Mouse (Mus musculus) ES-Bruce4 (cell line): Measurements from ENCODE around the gene Pdgfa. TPM values are rescaled to one million over a fixed set of nuclear protein-coding genes. Genes with fewer than 3 reads are reported as not detected.
A peak's percentile ranks its signal among the peaks of the same experiment; 100 is the strongest.

Experiments
- H3K27ac ChIP-seq: 2 replicates; pipeline ENCODE4 v1.5.1; 2012; ENCODE audit warnings: low read length, inconsistent platforms; ENCODE audit not compliant: insufficient read depth
- H3K27me3 ChIP-seq: 2 replicates; pipeline ENCODE4 v1.6.1; 2012; ENCODE audit warnings: mild to moderate bottlenecking, low read length, inconsistent platforms; ENCODE audit not compliant: control insufficient read depth, poor library complexity, insufficient read depth, severe bottlenecking
- H3K36me3 ChIP-seq: 2 replicates; pipeline ENCODE4 v1.6.1; 2012; ENCODE audit warnings: inconsistent platforms, mild to moderate bottlenecking, low read length, moderate library complexity; ENCODE audit not compliant: control insufficient read depth, poor library complexity, insufficient read depth, severe bottlenecking
- H3K4me1 ChIP-seq: one replicate; pipeline ENCODE4 v1.8.1; 2011; ENCODE audit warnings: low read length; ENCODE audit not compliant: control insufficient read depth, insufficient read depth
- H3K4me3 ChIP-seq: 2 replicates; pipeline ENCODE4 v1.5.1; 2011; ENCODE audit warnings: low read depth, mild to moderate bottlenecking, low read length
- H3K9ac ChIP-seq: 2 replicates; pipeline ENCODE4 v1.6.1; 2012; ENCODE audit warnings: low read depth, mild to moderate bottlenecking, inconsistent platforms; ENCODE audit not compliant: poor library complexity, severe bottlenecking
- H3K9me3 ChIP-seq: replicated peaks from 2 replicates; pipeline ENCODE4 v1.6.1; 2012; ENCODE audit warnings: mild to moderate bottlenecking, low read length, inconsistent platforms; ENCODE audit not compliant: control insufficient read depth, poor library complexity, insufficient read depth, severe bottlenecking
- CTCF ChIP-seq: IDR thresholded peaks from one replicate; pipeline ENCODE4 v1.8.1; 2011; ENCODE audit warnings: low read depth, low read length
- EP300 ChIP-seq: IDR thresholded peaks from 2 replicates; pipeline ENCODE4 v1.6.1; 2011; ENCODE audit warnings: low read depth, low read length; ENCODE audit not compliant: insufficient read depth
- POLR2A ChIP-seq: IDR thresholded peaks from one replicate; pipeline ENCODE4 v1.8.1; 2011; ENCODE audit warnings: low read length; ENCODE audit not compliant: insufficient read depth
- polyA plus RNA-seq: library from polyadenylated mRNA; stranded (reverse); fragments of >200 nt; gene quantifications from 2 replicates; pipeline ENCODE4 v1.2.4, GENCODE M21; 2011; ENCODE audit warnings: low read depth; ENCODE audit not compliant: missing spikeins, insufficient read depth, insufficient read length

Gene Pdgfa
- polyA plus RNA-seq, 1 experiment, result 48.7 TPM

DNA sequence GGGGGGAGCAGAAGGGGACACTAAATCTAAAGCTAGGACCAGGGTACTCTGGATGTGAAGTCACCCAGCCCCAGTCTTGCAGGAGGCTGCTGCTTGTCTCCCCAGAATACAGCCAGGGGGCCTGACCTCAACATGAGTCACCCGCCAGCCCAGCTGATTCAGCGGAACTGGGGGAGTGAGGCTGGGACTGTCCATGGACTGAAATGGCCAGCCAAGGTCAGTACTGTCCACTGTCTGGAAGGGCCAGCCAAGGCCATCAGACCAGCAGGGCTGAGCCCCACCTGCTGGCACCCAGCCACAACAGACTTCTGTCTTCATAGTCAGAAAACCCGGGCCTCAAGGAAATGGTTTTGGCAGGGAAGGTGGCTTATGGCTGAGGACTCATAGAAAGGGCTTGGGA, 17.9 kb upstream of the Pdgfa start:
- Histone ChIP-seq H3K4me1 (no peaks in the 10 kb centered on the region), H3K27ac (no peak overlapping the region), H3K9ac (no peak overlapping the region), H3K36me3 (no peaks in the 10 kb centered on the region), H3K4me3 (no peak overlapping the region), H3K27me3 (no peaks in the 10 kb centered on the region), H3K9me3 (no peaks in the 10 kb centered on the region)
- TF ChIP-seq POLR2A (no peak), EP300 (no peak), CTCF (no peak)

DNA sequence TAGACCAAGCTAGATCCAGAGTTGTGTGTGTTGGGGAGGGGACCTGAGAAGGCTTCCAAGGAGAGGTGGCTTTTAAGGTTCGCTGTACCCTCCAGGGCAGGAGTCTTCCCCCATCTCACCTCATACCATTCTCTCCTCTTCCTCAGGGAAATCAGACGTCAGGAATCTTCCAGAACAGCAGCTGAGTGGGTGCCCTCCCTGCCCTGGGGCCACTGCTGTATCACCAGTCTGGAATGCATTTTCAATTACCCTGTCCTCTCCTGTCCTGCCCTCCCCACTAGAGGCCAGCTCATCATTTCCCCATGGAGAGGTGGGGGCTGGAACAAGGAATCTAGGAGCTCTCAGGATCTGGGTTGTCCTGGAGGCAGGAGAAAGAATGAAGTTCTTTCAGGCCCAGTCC, 13.5 kb upstream of the Pdgfa start:
- H3K4me3 ChIP-seq, result no peak overlapping the region
- H3K36me3 ChIP-seq, result no peaks in the 10 kb centered on the region
- no peaks in the 10 kb centered on the region for H3K4me1 ChIP-seq
- no peak overlapping the region for H3K27ac ChIP-seq
- H3K27me3 ChIP-seq, result no peaks in the 10 kb centered on the region; the same call in 1 of the 2 replicates
- TF ChIP-seq POLR2A, result no peak
- no peak for TF ChIP-seq CTCF
- TF ChIP-seq EP300, result no peak
- no peaks in the 10 kb centered on the region for H3K9me3 ChIP-seq
- H3K9ac ChIP-seq, result no peak overlapping the region

DNA sequence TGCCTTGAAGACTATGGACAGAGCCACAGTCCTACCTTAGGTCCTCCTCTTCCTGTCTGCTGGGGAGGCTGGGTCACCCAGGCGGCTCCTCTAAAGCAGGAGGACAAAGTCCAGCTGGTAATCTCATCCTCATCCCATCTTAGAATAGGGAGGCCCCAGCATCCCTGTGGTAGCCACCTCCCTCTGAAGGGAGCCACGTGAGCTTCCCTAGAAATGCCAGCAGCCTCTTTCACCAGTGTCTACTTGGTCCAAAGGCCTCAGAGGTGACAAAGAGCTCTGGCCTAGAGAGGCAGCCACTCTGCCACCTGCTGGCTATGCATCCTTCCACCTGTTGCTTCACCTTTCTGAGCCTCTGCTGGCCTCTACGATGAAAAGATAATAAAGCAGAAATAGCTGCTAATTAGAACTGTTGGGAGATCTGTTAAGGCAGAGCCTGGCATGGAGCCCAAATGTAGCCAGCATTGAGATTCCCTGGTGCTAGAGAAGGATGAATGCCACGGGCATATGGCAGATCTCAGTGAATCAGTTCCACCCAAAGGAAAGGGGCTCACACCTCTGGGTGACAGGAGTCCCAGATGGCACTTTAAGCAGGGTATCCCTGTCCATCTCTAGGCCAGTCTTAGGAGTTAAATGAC, 10.1 kb upstream of the Pdgfa start:
- Histone ChIP-seq H3K27me3 (no peaks in the 10 kb centered on the region; the same call in 1 of the 2 replicates), H3K4me1 (no peaks in the 10 kb centered on the region), H3K9me3 (no peaks in the 10 kb centered on the region), H3K9ac (no peak overlapping the region), H3K27ac (no peak overlapping the region), H3K4me3 (no peak overlapping the region), H3K36me3 (no peaks in the 10 kb centered on the region)
- TF ChIP-seq POLR2A (no peak), CTCF (peak; percentile 53), EP300 (no peak)

DNA sequence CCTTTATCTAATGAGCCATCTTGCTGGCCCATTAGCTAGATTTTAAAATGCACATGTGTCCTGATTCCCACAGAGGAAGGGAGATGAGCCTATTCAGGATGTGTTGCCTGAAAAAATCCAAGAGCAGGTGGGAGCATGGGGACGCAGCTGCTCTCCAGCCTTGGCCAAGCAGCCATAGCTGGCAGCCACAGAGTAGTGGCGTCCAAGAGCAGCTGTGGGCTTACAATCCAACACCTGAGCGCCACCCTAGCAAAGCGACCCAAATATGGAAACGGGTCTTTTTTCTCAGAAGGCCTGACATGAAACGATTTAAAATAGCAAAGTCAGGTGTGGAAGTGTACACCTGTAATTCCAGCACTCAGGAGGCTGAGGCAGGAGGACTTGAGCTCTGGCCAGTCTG, 7.4 kb upstream of the Pdgfa start:
- TF ChIP-seq EP300, result no peak
- no peak for TF ChIP-seq POLR2A
- no peak for TF ChIP-seq CTCF
- Histone ChIP-seq H3K4me3 (no peak overlapping the region), H3K36me3 (no peaks in the 10 kb centered on the region), H3K9ac (no peak overlapping the region), H3K9me3 (no peaks in the 10 kb centered on the region), H3K4me1 (no peaks in the 10 kb centered on the region), H3K27me3 (no peaks in the 10 kb centered on the region), H3K27ac (no peak overlapping the region)

DNA sequence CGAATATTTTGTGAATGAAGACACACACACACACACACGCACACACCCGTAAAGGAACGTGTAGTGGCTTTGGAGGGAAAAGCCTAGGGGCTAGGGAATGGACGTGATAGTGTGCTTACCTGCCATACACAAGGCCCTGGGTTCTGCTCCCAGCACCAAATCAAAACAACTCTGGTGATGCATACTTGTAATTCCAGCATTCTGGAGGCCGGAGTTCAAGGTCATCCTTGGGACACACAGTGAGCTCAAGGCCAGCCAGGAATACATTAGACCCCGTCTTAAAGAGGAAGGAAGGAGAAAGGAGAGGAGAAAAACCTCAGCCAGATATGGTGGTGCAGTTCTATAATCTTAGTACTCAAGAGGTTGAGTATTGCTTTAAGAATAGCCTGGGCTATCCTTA, 2.5 kb upstream of the Pdgfa start:
- Histone ChIP-seq H3K27ac (no peak overlapping the region), H3K27me3 (no peaks in the 10 kb centered on the region), H3K9me3 (no peaks in the 10 kb centered on the region), H3K4me1 (peaks cover 3% of the 10 kb centered on the region), H3K4me3 (no peak overlapping the region), H3K36me3 (no peaks in the 10 kb centered on the region), H3K9ac (no peak overlapping the region)
- TF ChIP-seq POLR2A, result no peak
- no peak for TF ChIP-seq EP300
- TF ChIP-seq CTCF, result no peak

DNA sequence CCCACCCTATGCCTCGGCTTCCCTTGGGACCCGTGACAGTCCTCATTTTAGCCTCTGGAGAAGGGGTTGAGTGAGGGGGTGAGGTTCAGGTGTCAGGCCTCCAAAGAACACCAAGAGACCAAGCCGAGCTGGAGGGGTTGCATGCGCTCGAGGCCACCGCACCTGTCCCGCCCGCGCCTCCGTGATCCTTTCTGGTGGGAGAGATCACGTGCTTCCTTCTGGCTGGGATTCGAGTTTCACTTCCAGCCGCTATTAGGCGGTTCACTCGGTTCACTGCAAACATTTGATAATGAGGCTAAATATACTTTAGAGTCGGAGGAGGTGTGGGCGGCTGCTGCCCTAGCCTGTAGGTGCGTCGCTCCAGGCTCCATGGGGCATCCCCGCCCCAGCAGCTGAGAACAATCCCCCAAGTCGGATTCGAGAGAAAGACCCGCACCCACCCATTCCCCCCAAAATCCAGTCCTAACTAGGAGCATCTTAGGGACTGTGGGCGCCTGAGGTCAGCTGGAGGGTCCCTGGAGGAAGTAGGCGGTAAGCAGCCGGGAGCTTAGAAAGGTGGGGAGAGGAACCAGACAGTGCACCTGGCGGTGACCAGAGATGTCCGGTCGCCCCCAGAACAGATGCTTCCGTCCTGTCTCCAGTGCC, 888 bp upstream of the Pdgfa start:
- Histone ChIP-seq H3K4me3 (peak overlapping the region; percentile 34), H3K27me3 (no peaks in the 10 kb centered on the region), H3K27ac (no peak overlapping the region), H3K36me3 (no peaks in the 10 kb centered on the region), H3K4me1 (peaks cover 3% of the 10 kb centered on the region), H3K9ac (peak overlapping the region; percentile 33), H3K9me3 (no peaks in the 10 kb centered on the region)
- TF ChIP-seq CTCF (no peak), EP300 (no peak), POLR2A (no peak)
